Mouse (Mus musculus) testis, adult 2 months (tissue): ENCODE measurements around the gene Srf.

ENCODE experiments used
- CTCF ChIP-seq: fragments of 200-500 bp; IDR thresholded peaks from 2 replicates; pipeline ENCODE4 v1.5.1; 2012; ENCODE audit warnings: low read depth, mild to moderate bottlenecking, inconsistent platforms, low read length, moderate library complexity; ENCODE audit not compliant: control insufficient read depth, insufficient read depth, insufficient replicate concordance
- POLR2A ChIP-seq: fragments of 200-500 bp; IDR thresholded peaks from 2 replicates; pipeline ENCODE4 v1.6.1; 2012; ENCODE audit warnings: low read depth, mild to moderate bottlenecking, inconsistent platforms, low read length, moderate library complexity; ENCODE audit not compliant: control insufficient read depth

DNA sequence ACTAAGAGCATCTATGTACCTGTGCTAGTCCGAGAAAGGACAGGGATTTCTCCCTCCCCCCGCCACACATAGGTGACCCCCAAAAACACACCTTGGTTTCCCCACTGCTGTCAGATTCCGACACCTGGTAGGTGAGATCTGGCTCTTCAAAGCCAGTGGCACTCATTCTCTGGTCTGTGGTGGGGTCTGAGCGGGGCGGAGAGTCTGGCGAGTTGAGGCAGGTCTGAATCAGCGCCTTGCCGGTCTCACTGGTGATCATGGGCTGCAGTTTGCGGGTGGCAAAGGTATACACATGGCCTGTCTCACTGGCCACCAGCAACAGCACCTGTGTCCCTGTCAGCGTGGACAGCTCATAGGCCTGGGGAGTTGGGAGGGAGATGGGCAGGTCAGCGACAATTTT lies 2.5 kb downstream of the Srf start:
- no peak for TF ChIP-seq CTCF
- TF ChIP-seq POLR2A, result no peak
